Mouse (Mus musculus) brain, adult 2 months (tissue): ENCODE measurements at regions not wholly inside any gene's neighbourhood (a gene's known extent, or its start where the extent isn't known, plus 50 kb on each side); places are given as distances from the start of the nearest gene placed in this dataset.

Experiments used
- DNase-seq: peaks from one replicate; pipeline ENCODE4 v3.0.0; 2011; ENCODE audit warnings: low read depth, low spot score

- peak; percentile 73 for DNase-seq
Measured at GRCm38 (mm10) chr10:100152821-100153220, 137.4 kb downstream of the Kitl start.

DNA sequence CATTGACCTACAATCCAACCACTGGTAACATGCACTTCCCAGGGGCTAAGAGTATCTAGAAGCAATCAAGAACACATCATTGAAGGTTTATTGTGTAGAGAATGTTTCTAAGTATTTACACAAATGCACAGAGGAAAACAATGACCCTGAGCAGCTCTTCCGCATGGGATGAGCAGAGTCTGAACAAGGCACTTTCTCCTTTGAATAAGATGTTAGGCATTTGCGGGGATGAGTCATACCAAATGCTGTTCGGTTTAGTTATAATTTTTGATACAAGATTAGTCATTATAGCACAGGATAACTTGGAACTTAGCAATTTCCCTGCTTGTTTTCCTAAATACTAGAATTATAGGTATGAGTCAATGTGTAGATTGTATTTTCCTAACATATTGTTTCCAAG is 137.9 kb downstream of the Kitl start:
- DNase-seq = peak; percentile 23

DNA sequence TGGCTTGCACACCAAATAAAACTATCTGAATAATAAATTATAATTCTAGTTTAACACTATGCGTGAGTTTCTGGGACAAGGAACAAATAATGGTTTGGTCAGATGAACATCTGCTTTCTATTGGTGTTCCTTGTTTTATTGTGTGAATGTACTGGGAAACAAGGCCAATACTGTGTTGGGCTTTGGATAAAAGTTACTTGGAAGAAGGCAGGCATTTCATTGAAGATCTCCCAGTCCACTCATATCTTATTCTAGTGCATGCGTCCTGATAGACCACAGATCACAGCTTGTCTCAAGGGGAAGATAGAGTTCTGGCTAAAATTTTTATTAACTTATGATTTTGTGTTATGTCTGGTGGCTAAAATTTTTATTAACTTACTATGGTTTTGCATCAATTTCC is 140.1 kb downstream of the Kitl start:
- no peak for DNase-seq

DNA sequence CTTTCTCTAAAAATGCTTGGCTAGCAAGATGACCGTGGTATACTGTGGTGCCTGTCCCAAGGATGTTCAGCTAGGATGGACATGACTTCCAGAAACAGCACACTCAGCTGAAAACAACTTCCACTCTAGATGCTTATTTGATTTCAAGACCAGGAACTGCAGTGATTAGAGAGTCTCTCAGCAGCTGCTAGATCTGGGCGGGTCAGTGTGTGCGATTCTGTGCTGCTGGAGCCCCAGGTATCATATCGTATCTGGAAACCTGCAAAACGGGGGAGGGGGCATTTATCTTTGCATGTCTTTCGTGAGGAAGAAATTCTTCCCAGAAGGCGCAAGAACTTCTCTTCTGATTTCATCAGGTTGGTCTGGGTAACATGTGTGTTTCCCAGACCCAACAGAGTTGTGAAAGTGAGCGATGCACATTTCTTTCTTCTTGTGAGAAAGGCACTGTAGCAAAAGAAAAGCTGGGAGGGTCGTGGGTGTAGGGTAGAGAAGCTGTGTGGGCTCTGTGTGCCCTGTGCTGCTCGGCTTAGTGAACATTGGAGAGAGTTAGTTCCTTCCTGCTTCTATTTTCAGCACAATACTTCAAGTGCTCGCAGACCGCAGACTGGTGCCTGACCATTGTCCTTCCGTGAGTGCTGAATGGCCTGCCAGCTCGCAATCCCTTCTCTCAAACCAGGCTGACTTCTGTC is 144.6 kb downstream of the Kitl start:
- peak; percentile 45 for DNase-seq

GRCm38 (mm10) chr10:100160532-100160852 is 145.1 kb downstream of the Kitl start:
- no peak for DNase-seq

- no peak for DNase-seq
Measured at GRCm38 (mm10) chr10:100161117-100161516, 145.7 kb downstream of the Kitl start.

GRCm38 (mm10) chr10:100164526-100164925 is 149.1 kb downstream of the Kitl start:
- DNase-seq = no peak

DNA sequence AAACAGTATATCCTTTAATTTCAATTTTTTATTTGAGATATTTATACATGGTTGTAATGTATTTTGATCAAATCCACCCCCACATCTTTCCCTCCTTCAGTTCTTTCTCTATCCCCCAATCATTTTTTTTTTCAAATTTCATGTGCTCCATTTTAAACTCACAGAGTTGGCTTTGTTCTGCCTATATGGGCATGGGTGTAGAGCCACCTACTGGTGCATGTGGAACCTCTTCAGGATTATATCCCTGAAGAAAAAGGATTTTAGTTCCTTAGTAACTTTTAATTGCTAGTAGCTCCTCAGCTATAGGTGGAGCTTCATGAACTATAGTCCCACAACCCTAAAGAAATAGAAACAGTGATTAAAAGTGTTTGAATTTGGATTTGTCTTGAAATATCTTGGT is 155.4 kb downstream of the Kitl start:
- DNase-seq = peak; percentile 29

- no peak for DNase-seq
Measured at GRCm38 (mm10) chr10:100197673-100198072, 137.8 kb upstream of the Gm4301 start.

DNA sequence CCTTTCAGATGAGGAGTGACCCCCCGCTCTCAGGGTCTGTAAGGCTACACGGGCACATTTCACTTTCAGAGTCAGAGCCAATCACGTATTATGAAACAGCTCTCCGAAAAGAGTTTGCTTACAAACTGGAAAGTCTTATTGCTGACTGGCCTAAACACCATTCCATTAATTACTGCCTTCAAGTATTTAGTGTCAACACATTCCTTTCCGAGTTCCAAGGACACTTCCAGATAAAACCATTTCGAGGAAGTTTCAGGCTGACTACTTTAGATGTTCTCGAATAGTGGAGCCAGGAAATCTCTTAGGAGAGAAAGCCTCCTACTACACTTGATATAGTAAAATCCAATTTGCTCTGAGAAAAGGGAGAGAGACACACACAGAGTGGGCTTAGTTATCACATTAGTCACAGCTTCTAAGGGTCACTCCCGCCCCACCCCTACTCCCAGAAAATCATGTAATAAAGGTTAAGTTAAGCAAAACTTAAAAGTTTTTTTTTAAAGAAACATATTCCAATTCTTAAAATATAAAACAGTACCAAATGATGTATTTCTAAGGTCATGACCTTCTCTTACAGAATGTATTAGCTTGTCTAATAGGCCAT is 136.3 kb upstream of the Gm4301 start:
- DNase-seq = no peak

- no peak for DNase-seq
Measured at GRCm38 (mm10) chr10:100200431-100200830, 135.0 kb upstream of the Gm4301 start.

DNA sequence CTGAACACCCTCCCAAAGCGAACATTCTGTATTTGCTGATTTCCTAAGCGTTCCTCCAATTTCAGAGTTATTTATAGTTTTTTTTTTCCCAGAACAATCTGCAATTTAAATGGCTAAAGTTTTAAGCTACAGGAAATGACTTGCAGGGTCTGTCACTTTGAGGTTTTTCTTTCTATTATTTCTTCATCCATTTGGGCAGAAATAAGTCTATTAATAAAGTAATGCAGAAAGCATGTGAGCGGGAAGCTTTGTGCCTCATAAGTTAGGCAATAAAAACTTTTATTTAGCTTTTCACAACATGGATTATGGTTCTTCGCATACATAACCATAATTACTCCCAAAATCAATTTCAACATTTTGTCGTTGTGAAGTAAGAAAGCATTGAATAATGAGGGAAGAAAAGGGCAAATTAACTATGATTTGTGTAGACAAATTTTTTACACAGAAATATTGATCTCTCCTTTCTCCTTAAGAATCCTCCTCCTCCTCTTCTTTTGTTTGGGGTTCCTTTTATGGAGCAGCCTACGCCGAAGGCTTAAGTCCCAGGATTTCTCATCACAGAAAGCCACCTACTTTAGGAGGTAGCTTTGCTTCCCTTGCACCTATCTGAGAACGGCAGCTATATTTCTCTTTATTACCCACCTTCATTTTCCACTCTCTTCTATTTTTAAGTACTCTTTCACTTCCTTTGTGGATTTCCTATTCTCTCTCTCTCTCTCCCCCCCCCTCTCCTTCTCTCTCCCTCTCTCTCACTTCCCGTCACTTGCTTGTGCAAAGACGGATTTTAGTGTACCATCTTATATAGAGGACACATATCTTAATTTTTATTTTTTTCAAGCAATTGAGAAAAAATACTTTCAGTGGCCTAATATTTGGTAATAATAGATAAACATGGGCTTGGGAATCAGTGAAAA is 128.6 kb upstream of the Gm4301 start:
- DNase-seq = peak; percentile 16

GRCm38 (mm10) chr10:100210684-100211083 is 124.8 kb upstream of the Gm4301 start:
- DNase-seq = peak; percentile 64

- DNase-seq = no peak
Measured at GRCm38 (mm10) chr10:100224459-100225097, 110.9 kb upstream of the Gm4301 start.

DNA sequence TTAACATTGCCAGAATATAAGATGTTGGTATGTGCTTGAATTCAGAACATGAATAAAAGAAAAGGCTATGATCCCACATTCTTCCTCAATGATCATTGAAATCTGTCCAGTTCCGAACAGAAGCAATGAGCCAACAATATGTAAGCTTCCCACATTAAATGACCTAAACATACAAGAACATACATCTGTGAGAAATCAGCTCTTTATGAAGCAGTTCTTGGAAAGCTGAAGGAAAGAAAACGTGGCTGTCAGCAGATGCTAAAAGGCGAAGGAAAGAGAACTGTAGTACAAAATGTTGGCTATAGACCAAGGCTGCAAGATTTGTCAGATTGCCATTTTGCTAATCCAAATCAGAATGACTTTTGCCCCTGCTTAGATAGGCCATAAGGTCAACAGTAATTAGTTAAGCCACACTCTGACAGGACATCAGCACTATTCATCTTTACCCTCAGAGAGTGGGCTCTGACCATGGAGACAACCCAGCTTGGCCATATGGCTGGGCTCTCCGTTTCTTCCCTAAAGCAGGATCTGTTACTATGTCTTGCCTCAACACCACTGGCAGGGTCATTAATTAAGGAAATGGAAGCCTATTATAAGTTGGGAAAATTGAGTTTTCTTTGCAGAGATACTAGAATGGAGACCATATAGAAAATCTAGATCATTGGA is 76.1 kb upstream of the Gm4301 start:
- no peak for DNase-seq

- peak; percentile 16 for DNase-seq
Measured at GRCm38 (mm10) chr10:100263447-100263846, 72.0 kb upstream of the Gm4301 start.

DNA sequence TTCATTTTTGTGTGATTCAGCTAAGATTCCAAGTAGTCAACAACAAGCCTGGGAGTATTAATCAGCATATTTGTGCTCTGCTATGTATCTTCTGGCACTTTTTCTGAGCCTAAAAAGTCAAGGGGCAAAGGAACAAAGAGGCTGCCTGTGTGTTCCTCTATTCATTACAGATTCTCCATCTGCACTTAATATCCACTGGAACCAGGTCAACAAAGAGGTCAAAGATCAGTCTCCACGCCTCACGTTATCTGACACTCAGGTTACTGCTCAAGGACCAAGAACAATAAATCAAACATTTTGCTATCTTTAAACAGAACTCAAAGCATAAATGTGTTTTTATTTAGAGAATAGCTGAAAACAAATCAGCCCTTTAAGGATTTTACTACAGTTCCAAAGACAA is 71.4 kb upstream of the Gm4301 start:
- no peak for DNase-seq

- peak; percentile 21 for DNase-seq
Measured at GRCm38 (mm10) chr10:100282471-100282870, 53.0 kb upstream of the Gm4301 start.
